Mouse (Mus musculus) stomach, postnatal 0 days (tissue): ENCODE measurements at regions not wholly inside any gene's neighbourhood (a gene's known extent, or its start where the extent isn't known, plus 50 kb on each side); places are given as distances from the start of the nearest gene placed in this dataset.

Experiments used
- CTCF ChIP-seq: IDR thresholded peaks from 2 replicates; pipeline ENCODE4 v1.5.1; 2016; ENCODE audit warnings: antibody characterized with exemption, low read depth, mild to moderate bottlenecking, moderate library complexity
- EP300 ChIP-seq: optimal IDR thresholded peaks from 2 replicates; pipeline ENCODE3; 2016; ENCODE audit warnings: antibody characterized with exemption

GRCm38 (mm10) chr2:16824681-16825230 is 468.7 kb downstream of the Plxdc2 start:
- TF ChIP-seq CTCF: no peak
- no peak for TF ChIP-seq EP300
